In genomic region chr6:97252086-97252485, GRCm38 (mm10) we compare ENCODE assay signal across 11 mouse cellular contexts. TPM values are rescaled to one million over a fixed set of nuclear protein-coding genes. Genes with fewer than 3 reads are reported as not detected.
DNase-seq lines count a peak whose midpoint lies in the region.
"Had no signal": no experiment of that assay in that cellular context is flagged by ENCODE, and none has a peak within 500 bp of the region (broad histone marks: within the 10 kb centered on the region; RNA-seq: fewer than 3 reads in every experiment).

No protein-coding gene starts in this region.

- intact Hi-C loops in heart, postnatal 10 days (cut with DNase I): no loop called here

- peak; percentile 15 for DNase-seq in gastrocnemius, adult 18-20 months (ENCODE audit: low spot score)
- DNase-seq in gastrocnemius, postnatal 4 days (ENCODE audit: low spot score in 2 of 2): no peak
- DNase-seq in adipocyte (ENCODE audit: low spot score): peak; percentile 58
- peak; percentile 45 for DNase-seq in fat pad, adult 2 months (ENCODE audit: extremely low read depth, low read depth, low spot score)
- peak; percentile 44 to 47 for DNase-seq in heart, postnatal 10 days
- no peak for DNase-seq in right cerebral cortex, adult 18-20 months
- no peak for DNase-seq in right cerebral cortex, adult 2 months (ENCODE audit: low spot score in 2 of 2)
- DNase-seq: cerebellum, adult 11-12 months; lung, adult 2 months; thymus, adult 18-20 months had no signal

RNA-seq across cellular contexts. Expression of gene Lmod3, which starts 0.5 kb away (rescaled TPM):
- total RNA-seq in gastrocnemius, adult 18-20 months (2021): 100 to 1,000 TPM; 104 to 131 TPM
- total RNA-seq in gastrocnemius, postnatal 4 days (2021): 100 to 1,000 TPM; 156 to 173 TPM
- total RNA-seq in heart, postnatal 10 days (2021): 10 to 100 TPM; 45.8 to 66.3 TPM
- total RNA-seq: layer of hippocampus, adult 18-20 months had no signal

RNA-seq across cellular contexts. Expression of gene Arl6ip5, which starts 41.6 kb away (rescaled TPM):
- total RNA-seq in gastrocnemius, adult 18-20 months (2021): 100 to 1,000 TPM; 130 to 155 TPM
- 100 to 1,000 TPM; 307 to 318 TPM for total RNA-seq in gastrocnemius, postnatal 4 days (2021)
- total RNA-seq in heart, postnatal 10 days (2021): 100 to 1,000 TPM in 1 of 2 experiments, 10 to 100 TPM in 1; 98.4 to 107 TPM

RNA-seq across cellular contexts. Expression of gene Uba3, which starts 46.6 kb away (rescaled TPM):
- total RNA-seq in gastrocnemius, adult 18-20 months (2021): 10 to 100 TPM; 30.3 to 39.0 TPM
- total RNA-seq in gastrocnemius, postnatal 4 days (2021): 10 to 100 TPM; 60.1 to 71.6 TPM
- total RNA-seq in heart, postnatal 10 days (2021): 10 to 100 TPM; 74.8 to 75.1 TPM

Comparison
In these comparisons a context has a peak if more than half of its experiments do, and no peak if none do; other contexts are left out.
1. DNase-seq: peak in gastrocnemius, adult 18-20 months (single experiment), adipocyte (single experiment), fat pad, adult 2 months (single experiment) and heart, postnatal 10 days (2 of 2); none in gastrocnemius, postnatal 4 days (0 of 2), right cerebral cortex, adult 18-20 months (single experiment) and right cerebral cortex, adult 2 months (0 of 2).